Mouse (Mus musculus) spleen, postnatal 10 days (tissue): ENCODE measurements around the gene Eci2.
"Not testable (repeated sequence)": the region's sequence is repeated elsewhere in the genome, so short reads cannot be mapped to it uniquely, and the experiment has no call there.

ENCODE experiments used
- DNase-seq, 2 experiments: peaks; one replicate each; pipeline ENCODE4 v3.0.0; 2021 to 2022; ENCODE audit warnings: low spot score in 2 of 2

The Eci2 gene

GRCm38 (mm10) chr13:35026879-35027278 is at the start of gene Eci2:
Gene Eci2, minus strand, starts transcription at chr13:35027096.
- peak in 1 of 2 experiments; percentile 39 for DNase-seq

DNA sequence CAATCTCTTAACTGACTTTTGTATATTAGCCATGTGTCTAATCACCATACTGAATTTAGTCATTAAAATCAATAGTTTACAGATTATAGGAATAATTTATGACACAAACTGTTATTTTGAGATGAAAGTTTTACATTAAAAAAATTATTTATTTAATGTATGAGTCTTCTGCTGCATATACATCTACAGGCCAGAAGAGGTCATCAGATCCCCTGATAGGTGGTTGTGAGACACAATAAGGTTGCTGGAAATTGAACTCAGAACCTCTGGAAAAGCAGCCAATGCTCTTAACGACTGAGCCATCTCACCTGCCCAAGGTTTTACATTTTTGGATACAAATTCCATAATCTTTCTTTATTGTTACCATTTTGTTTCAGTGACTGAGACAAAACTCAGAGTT is 48.0 kb upstream of the Eci2 start:
- no peak for DNase-seq

DNA sequence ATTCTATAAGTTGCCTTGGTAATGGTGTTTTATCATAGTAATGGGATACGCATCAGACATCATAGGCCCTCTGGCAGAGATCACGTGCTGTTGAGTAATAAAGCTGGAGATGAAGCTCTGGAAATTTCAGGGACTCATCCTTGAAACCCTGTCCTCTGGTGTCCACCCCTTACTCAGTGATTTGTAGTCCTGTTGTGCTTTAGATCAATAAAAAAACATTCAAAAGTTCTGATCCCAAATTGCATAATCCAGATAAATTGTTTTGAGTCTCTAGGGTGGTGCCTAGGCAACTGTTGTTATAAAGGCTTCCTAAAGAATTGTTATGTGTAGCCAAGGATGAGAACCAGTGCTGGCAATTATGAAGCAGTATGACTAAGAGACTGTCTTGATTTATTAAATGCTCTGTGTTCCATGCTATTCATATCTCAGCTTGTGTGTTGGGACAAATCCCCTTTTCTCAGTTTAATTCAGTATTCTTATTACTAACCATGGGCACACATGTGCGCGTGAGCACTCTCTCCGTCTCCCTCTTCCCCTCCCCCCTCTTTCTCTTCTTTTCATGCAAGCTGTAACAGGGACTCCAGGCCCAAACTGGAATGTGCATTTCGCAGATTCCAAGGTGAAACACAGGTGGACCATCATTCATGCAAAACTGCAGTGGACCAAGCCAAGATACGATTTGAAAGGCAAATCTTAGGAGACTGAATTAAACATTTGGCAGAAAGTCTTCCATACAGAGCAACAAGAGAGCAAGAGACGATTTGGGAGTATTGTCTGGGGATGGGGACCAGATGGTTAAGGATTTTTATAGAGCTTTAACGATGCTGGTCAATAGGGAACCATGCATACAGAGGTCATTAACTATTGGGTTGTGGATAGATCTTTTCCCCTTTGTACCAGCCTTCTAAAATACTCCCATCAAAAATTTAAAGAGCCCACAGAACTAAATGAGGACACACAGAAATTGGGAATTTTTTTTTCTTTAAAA is 43.9 kb upstream of the Eci2 start:
- no peak for DNase-seq

DNA sequence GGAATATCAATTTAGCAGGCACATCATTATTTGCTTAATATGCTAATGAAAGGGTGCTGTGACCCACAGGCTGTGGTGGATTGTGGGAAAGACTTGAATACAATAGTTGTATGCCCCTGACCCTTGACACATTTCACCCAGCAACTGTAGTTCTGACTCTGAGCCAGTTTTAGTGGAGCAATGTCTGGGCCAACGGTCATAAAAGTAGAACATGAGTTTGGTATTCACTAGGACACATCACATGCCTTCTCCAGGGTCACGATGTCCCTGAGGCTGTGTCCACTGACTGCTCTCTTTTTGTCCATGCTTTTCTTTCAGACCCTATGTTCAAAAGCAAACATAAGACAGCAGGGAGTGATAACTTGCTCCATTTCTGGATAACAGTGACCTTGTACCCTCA is 40.2 kb upstream of the Eci2 start:
- no peak for DNase-seq

- no peak for DNase-seq
Measured at GRCm38 (mm10) chr13:35066033-35066432, 39.1 kb upstream of the Eci2 start.

- DNase-seq = no peak
Measured at GRCm38 (mm10) chr13:35064381-35064780, 37.5 kb upstream of the Eci2 start.

DNA sequence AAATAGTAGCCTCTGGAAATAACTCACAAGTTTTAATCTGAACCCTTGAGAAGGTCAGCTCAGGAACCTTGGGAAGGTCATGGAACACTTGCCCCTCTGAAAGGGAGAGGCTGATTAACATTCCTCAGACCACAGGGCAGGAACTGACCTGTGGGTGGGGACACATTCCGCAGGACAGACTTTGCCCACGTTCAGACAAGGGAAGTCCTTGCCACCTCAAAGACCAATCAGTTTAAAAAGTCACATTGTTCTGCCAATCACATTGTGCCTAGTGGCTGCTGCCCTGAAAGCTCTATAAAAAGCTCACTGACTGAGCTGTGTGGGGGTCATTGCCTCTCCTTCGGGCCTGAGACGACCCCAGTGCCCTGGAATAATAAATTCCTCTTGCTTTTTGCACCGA is 31.2 kb upstream of the Eci2 start:
- no peak for DNase-seq

- no peak for DNase-seq
Measured at GRCm38 (mm10) chr13:35036486-35036885, 9.6 kb upstream of the Eci2 start.

DNA sequence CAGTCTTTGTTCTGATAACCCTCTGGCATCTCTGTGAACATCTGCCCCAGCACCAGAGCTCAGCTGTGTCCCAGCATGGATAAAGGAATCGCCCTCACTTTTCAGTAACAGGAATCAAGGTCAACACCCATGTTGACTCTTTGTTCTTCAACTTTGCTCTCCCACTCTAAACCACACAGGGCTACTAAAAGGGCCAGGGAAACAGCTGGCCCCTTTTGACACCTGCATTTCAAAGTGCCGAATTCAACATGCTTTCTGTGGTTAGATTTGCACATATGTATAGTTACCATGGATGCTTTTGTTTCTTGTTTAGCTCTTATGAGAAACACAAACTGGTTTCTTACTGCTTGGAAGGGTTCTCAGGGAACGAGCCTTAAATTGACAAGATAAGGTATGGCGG is 8.8 kb upstream of the Eci2 start:
- no peak for DNase-seq

- DNase-seq = no peak
Measured at GRCm38 (mm10) chr13:35033571-35033970, 6.7 kb upstream of the Eci2 start.

DNA sequence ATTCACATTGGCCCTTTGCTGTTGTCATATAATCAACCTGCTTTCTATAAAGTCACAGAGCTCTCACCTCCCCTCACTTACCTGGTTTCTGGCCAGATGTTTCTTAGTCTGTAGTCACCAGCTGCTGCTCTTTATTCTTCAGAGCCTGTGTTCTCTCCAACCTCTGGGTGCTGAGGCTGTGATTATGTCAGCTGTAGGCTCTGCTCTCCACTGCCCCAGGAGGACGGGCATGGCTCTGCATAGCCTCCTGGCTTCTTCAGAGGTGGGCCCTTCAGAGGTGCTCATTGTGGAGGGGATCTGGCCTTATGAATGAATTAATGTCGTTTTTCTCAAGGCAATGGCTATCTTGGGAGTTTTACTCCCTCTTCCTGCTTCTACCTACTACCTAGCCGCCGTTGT is 4.8 kb upstream of the Eci2 start:
- DNase-seq = peak in 1 of 2 experiments; percentile 20

- DNase-seq = no peak
Measured at GRCm38 (mm10) chr13:35030979-35031683, 4.2 kb upstream of the Eci2 start.

DNA sequence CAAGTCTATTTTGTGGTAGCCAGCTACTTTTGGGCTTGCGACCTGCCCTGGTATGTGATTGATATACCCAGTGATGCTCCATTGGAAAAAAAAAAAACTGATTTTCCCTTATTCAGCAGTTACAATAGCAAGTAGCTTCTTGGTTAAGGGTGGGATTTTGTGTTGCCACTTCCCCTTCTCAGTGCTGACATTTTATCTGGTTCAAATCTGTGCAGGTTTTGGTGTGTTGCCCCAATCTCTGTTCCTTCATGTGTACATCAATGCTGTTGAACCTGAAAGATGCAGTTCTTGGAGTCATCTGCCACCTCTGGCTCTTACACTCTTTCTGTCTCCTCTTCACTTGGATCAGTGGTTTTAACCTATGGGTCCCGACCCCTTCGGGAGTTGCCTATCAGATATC is 1.5 kb upstream of the Eci2 start:
- no peak for DNase-seq

- DNase-seq = not testable (repeated sequence)
Measured at GRCm38 (mm10) chr13:35023401-35023800, 3.5 kb downstream of the Eci2 start.

DNA sequence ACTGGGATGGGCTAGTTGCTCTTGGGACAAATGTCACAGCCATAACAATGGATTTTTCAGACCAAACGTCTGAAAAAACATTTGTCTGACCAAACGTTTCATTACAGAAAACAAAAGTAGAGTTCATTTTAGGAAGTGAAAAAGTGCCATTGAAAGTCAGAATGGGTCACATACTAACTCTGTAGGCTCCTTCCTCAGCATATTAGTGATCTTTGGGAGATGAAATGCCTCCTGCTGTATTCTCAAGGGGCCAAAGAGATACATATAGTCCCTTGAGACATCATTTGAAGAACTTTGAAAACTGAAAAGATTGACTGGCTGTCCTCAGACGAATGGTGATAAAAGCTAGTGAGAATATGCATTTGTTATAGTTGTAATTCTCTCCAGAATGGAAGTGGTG is 6.5 kb downstream of the Eci2 start:
- DNase-seq = no peak

DNA sequence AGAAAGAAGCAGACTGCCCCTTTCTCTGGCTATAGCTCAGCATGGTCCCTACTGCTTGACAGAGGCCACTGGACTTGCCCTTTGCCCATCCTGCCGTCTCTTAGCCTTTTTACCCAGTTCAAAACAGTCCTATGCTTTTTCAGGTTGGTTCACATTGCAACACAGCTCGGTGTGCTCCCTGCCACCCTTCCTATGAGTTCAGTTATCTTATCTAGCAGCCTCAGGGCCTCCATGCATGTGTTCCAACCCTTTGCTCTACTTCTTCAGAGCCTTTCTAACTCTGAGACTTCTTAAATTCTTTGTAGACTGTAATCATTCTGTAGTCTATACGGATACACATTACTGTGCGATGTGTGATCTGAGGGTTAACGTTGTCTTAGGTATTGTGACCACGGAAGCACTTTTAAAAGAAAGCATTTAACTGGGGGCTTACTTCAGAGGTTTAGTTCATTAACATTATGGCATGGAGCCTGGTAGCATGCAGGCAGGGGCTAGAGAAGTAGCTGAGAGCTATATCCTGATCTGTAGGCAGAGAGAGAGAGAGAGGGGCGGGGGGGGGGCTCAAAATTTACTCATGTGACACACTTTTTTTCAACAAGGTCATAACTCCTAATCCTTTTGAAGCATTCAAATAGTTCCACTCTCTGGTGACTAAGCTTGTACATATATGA is 7.9 kb downstream of the Eci2 start:
- DNase-seq = no peak

DNA sequence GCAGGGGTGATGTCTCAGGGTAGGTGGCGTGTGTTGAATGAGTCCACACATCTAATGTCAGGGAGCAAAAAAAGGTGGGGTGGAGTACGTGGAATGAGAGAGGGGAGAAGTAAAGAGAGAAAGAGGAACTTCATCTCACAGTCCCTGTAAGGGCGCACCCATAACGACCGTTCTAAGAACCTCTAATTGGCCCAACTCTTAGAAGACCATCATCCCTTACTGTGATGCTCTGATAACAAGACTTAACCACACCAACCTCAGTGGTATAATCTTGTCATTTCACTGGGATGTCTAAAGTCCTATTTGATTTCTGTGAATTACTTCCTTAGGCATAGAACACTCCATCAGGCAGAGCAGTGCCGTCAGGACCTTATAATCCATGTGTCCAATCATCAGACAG is 9.5 kb downstream of the Eci2 start:
- no peak for DNase-seq

GRCm38 (mm10) chr13:35016067-35016466 is 10.8 kb downstream of the Eci2 start:
- DNase-seq = no peak

DNA sequence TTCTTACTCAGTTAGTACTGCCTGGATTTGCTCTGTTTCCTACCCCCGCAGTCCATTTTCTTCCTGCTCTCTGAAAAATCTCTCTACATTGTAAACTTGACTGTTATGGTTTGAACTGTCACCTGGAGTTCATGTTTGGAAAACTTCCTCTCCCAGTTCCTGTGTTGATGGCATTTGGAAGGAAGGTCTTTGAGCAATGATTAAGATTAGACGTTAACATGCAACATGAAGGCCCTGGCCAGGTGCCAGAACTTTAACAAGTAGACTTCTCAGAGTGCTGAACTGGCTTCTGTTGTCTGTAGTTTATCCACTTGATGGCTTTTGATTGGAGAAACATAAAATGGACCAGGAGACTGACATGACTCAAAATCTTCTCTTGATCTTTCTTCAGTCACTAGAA is 31.0 kb downstream of the Eci2 start:
- DNase-seq = peak in 1 of 2 experiments; percentile 31

- peak; percentile 95 to 97 for DNase-seq
Measured at GRCm38 (mm10) chr13:34993983-34994811, 32.7 kb downstream of the Eci2 start.

- no peak for DNase-seq
Measured at GRCm38 (mm10) chr13:34993595-34993982, 33.3 kb downstream of the Eci2 start.
